Mouse (Mus musculus) testis, adult 2 months (tissue): ENCODE results near the gene Zg16. TPM values are rescaled to one million over a fixed set of nuclear protein-coding genes. Genes with fewer than 3 reads are reported as not detected.

ENCODE experiments used
- H3K27ac ChIP-seq: fragments of 200-500 bp; 2 replicates; pipeline ENCODE4 v1.5.1; 2012; ENCODE audit warnings: low read depth, low read length; ENCODE audit not compliant: control insufficient read depth, insufficient read depth
- H3K27me3 ChIP-seq: fragments of 200-500 bp; 2 replicates; pipeline ENCODE4 v1.6.1; 2012; ENCODE audit warnings: mild to moderate bottlenecking, low read length, moderate library complexity; ENCODE audit not compliant: control insufficient read depth, insufficient read depth
- H3K36me3 ChIP-seq: fragments of 200-500 bp; 2 replicates; pipeline ENCODE4 v1.6.1; 2012; ENCODE audit warnings: mild to moderate bottlenecking, low read length; ENCODE audit not compliant: control insufficient read depth, insufficient read depth
- H3K4me1 ChIP-seq: fragments of 200-500 bp; 2 replicates; pipeline ENCODE4 v1.6.1; 2012; ENCODE audit warnings: low read length; ENCODE audit not compliant: control insufficient read depth, insufficient read depth
- H3K4me3 ChIP-seq: fragments of 200-500 bp; 2 replicates; pipeline ENCODE4 v1.5.1; 2012; ENCODE audit warnings: low read depth, mild to moderate bottlenecking, low read length, moderate library complexity, mixed read lengths; ENCODE audit not compliant: control insufficient read depth
- CTCF ChIP-seq: fragments of 200-500 bp; IDR thresholded peaks from 2 replicates; pipeline ENCODE4 v1.5.1; 2012; ENCODE audit warnings: low read depth, mild to moderate bottlenecking, inconsistent platforms, low read length, moderate library complexity; ENCODE audit not compliant: control insufficient read depth, insufficient read depth, insufficient replicate concordance
- POLR2A ChIP-seq: fragments of 200-500 bp; IDR thresholded peaks from 2 replicates; pipeline ENCODE4 v1.6.1; 2012; ENCODE audit warnings: low read depth, mild to moderate bottlenecking, inconsistent platforms, low read length, moderate library complexity; ENCODE audit not compliant: control insufficient read depth
- polyA plus RNA-seq: library from polyadenylated mRNA; depleted of rRNA; stranded (reverse); fragments of >200 nt; gene quantifications from 2 replicates; pipeline ENCODE4 v1.2.3, GENCODE M21; 2012

Gene Zg16
- polyA plus RNA-seq, 1 experiment, result 0.93 TPM

DNA sequence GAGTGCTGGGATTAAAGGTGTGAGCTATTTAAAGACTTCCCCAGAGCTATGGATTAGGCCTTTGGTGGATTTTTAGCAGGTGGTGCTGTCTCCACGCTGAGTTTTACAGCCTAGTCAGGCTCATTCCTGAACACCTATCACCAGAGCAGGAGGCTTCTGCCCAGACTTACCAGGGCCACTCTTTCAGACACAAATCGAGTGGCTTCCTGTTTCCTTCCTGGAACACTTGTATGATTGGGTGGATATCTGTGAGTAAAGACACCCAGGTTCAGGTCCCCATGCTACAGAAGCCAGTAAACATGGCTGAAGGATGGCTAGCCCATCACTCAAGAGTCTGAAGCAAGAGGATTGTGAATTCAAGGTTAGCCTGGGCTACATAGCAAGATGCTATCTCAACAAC lies 4.1 kb downstream of the Zg16 start:
- H3K27me3 ChIP-seq, result no peaks in the 10 kb centered on the region
- H3K4me1 ChIP-seq, result no peaks in the 10 kb centered on the region
- no peaks in the 10 kb centered on the region for H3K36me3 ChIP-seq
- TF ChIP-seq CTCF (no peak), POLR2A (no peak)
- no peak overlapping the region for H3K27ac ChIP-seq
- no peak overlapping the region for H3K4me3 ChIP-seq

DNA sequence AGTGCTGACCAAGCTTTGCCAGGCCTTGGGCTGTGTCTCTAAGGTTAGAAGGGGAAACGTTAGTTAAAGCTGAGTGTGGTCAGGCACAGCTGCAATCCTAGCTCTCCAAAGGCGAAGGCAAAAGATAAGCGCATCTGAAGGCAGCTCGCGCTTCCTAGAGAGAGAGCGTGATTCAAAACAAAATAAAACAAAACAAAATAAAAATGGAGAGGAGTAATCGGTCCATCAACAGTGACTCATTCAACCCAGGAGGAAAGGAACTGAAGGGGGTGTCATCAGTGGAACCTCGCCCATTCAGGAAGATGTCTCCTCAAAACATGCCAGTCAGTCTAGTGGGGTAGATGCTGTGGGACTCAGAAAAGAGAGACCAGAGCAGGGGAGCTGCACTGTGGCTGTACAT lies 4.9 kb downstream of the Zg16 start:
- Histone ChIP-seq H3K27ac (no peak overlapping the region; the same call in 1 of the 2 replicates), H3K4me3 (no peak overlapping the region), H3K36me3 (no peaks in the 10 kb centered on the region), H3K4me1 (no peaks in the 10 kb centered on the region), H3K27me3 (no peaks in the 10 kb centered on the region)
- no peak for TF ChIP-seq CTCF
- TF ChIP-seq POLR2A, result no peak

DNA sequence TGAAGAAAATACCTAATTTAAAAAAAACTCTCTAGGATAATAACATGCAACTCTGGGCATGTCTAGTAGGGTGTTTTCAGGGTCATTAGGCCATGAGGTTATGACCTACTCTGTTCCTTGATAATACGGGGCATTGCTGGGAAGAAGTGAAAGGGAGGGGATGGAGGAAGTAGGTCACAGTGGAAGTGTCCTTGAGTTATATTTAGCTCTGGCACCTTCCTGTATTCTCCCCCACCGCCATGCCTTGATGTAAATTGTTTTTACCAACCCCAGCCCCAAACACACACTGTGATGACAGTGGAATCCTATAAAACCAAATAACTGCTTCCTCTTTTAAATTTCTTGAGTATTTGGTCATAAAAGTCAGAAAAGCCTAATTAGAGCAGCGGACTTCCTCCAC lies 7.1 kb downstream of the Zg16 start:
- TF ChIP-seq POLR2A (no peak), CTCF (no peak)
- no peak overlapping the region for H3K4me3 ChIP-seq
- H3K27ac ChIP-seq, result no peak overlapping the region
- H3K36me3 ChIP-seq, result no peaks in the 10 kb centered on the region
- H3K27me3 ChIP-seq, result no peaks in the 10 kb centered on the region
- H3K4me1 ChIP-seq, result no peaks in the 10 kb centered on the region

DNA sequence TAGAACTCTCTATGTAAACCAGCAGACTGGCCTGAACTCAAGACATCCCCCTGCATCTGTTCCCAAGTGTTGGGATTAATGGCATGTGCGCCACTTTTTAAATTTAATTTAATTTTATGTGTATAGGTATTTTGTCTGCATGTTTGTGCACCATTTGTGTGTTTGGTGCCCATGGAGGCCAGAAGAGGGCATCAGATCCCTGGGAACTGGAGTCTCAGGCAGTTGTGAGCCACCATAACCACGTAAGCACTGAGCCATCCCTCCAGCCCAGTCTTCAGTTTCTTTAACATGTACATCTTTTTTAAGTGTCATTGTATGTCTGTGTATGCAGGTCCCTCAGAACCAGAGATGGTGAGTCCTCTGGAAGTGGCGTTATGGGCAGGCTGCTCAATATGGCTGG lies 9.4 kb downstream of the Zg16 start:
- Histone ChIP-seq H3K4me1 (no peaks in the 10 kb centered on the region), H3K36me3 (no peaks in the 10 kb centered on the region), H3K27me3 (no peaks in the 10 kb centered on the region), H3K27ac (no peak overlapping the region), H3K4me3 (no peak overlapping the region)
- TF ChIP-seq CTCF (no peak), POLR2A (no peak)

DNA sequence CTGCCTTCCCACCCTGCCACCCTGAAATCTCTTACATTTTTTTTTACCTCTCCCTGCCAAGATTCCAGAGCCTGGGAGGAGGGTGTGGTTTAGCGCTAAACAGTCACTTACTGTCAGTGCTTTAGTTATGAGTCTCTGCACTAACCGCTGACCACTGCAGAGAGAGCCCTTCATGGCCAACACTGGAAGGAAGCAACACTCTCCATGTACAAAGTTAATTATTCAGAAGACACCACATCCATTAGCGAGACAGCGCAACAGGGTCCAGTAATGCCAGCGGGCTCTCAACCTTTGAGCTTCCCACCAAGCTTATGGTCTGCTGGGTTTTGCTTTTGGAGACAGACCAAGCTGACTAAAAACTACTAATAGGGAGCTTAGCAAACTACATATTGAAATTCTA lies 10.9 kb downstream of the Zg16 start:
- H3K27me3 ChIP-seq, result no peaks in the 10 kb centered on the region
- H3K4me1 ChIP-seq, result no peaks in the 10 kb centered on the region
- H3K27ac ChIP-seq, result no peak overlapping the region
- TF ChIP-seq POLR2A (no peak), CTCF (no peak)
- no peak overlapping the region for H3K4me3 ChIP-seq
- H3K36me3 ChIP-seq, result no peaks in the 10 kb centered on the region

DNA sequence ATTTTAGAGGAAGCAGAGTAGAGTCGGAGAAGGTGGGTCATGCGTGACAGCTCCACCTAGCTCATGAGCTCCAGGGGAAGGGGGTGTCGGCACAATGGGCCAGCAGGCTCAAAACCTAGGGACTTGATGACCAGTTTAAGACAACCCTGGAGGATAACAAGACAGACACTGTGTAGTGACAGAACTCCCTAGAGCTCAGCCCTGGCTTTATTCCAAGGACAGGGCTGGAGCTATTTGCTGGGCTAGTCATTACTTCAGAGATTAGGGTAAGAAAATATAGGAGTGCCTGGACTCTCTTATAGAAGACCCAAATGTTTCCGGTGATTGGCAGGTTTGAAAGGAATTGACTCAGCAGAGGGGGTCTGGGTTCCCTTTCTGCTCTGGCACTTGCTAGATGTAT lies 13.9 kb downstream of the Zg16 start:
- Histone ChIP-seq H3K27ac (no peak overlapping the region), H3K4me3 (no peak overlapping the region), H3K36me3 (no peaks in the 10 kb centered on the region), H3K27me3 (no peaks in the 10 kb centered on the region), H3K4me1 (no peaks in the 10 kb centered on the region)
- no peak for TF ChIP-seq CTCF
- TF ChIP-seq POLR2A, result no peak

DNA sequence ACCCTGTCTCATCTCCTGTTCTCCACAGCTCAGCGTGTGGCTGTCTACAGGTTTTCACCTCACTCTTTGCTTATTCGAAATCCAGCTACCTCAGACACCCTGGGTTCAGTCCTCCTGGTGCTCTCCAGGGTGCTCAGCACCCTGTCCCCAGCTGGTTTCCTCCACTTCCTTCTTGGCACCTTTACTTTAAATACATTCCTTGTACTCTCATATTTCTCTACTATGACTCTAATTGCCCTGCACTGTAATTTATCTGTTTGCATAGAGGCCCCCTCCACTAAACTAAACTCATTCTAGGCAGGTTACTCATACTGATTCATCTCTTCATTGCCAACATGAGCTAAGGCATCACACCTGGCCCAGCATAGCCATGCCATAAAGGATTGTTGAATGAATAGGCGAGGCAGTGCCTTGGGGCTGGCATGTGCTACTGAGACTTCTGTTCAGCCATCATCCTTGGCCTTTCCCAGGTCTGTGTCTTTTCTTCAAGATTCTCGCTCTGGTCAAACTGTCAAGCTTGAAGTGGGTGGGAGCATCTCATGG lies 16.2 kb downstream of the Zg16 start:
- no peaks in the 10 kb centered on the region for H3K27me3 ChIP-seq
- H3K4me1 ChIP-seq, result no peaks in the 10 kb centered on the region
- no peaks in the 10 kb centered on the region for H3K36me3 ChIP-seq
- no peak for TF ChIP-seq POLR2A
- no peak for TF ChIP-seq CTCF
- no peak overlapping the region for H3K27ac ChIP-seq
- H3K4me3 ChIP-seq, result no peak overlapping the region

DNA sequence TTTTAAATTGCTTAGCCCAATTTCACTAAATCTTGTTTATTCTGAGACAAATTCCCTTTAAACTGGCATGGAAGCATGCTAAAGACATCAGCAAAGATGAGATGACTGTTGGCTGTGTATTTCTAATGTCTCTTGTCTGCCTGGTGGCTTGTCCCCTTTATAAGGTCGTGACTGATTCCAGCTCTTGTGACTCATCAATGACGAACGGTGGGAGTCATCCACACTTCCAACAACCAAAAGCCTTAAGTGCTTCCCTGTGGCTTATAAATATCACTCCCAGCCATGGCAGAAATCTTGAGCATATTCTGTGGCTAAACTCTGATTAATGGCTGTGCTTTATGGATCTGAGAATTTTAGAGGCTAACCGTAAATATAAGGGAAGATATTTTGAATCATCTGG lies 20.8 kb downstream of the Zg16 start:
- no peak overlapping the region for H3K4me3 ChIP-seq
- TF ChIP-seq POLR2A (no peak), CTCF (no peak)
- no peaks in the 10 kb centered on the region for H3K4me1 ChIP-seq

More for the DNA sequence above, 20.8 kb downstream of the Zg16 start:
- H3K27me3 ChIP-seq, result no peaks in the 10 kb centered on the region
- no peak overlapping the region for H3K27ac ChIP-seq
- H3K36me3 ChIP-seq, result no peaks in the 10 kb centered on the region
